Mouse (Mus musculus) cerebellum, adult 9-10 months (tissue): Measurements from ENCODE around the gene Etl4.
"Not testable (repeated sequence)": the region's sequence is repeated elsewhere in the genome, so short reads cannot be mapped to it uniquely, and the experiment has no call there.

ENCODE experiments used
- DNase-seq: peaks from one replicate; pipeline ENCODE4 v3.0.0; 2022

Etl4 gene

DNA sequence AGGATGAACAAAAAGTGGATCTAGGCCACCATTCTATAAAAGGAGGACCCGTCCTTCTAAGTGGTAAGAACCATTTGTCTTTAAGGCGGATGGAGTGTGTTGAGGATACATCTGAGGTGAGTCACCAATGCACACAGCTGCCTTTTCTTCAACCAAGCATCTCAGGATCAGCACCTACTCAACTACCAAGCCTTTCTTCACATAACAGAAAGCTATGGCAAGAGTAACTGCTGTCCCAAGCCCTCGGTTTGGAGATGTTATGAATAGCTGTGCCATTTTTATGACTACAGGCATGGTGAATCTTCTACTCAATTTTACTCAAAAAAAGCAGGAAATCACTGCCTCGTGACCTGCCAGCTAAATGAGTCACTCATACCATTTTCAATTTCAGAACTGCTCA, 258.6 kb downstream of the Etl4 start:
- DNase-seq: no peak

DNA sequence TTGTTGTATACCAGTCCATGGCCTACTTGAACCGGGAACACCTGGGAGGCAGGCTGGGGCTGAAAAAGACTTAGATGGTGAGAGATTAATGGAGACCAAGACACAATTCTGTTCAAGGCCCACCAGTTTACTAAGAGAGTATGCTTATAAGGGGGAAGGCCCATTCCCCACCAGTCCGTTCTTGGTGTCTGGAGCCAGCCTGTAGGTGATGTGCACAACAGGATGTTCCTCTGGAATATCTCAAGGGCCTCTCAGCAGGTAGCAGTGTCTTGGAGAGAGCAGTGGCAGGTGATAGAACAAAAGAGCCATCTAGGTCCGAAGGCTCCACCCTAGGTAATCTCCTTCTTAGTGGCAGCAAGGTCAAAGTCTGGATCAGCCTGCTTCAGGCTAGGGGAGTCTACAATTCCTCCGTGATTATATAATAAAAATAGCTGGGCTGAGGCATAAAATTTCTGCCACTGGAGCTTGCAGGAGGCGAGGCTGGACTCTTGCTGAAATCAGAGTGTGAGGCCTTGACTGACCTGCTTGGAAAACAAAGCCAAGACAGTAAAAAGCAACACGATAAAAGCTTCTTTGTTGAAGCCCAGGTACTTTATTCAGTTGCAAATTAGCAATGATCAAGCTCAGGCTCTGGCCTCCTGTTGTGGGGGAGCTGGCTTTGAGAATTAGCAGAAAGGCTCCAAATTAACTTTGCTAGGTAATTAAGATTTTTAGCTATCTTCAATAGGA, 267.0 kb downstream of the Etl4 start:
- not testable (repeated sequence) for DNase-seq

GRCm38 (mm10) chr2:20177236-20177635, 267.7 kb downstream of the Etl4 start:
- not testable (repeated sequence) for DNase-seq

GRCm38 (mm10) chr2:20180561-20180960, 271.0 kb downstream of the Etl4 start:
- DNase-seq: not testable (repeated sequence)

- not testable (repeated sequence) for DNase-seq
These were observed 277.6 kb downstream of the Etl4 start for GRCm38 (mm10) chr2:20187223-20187622.

DNA sequence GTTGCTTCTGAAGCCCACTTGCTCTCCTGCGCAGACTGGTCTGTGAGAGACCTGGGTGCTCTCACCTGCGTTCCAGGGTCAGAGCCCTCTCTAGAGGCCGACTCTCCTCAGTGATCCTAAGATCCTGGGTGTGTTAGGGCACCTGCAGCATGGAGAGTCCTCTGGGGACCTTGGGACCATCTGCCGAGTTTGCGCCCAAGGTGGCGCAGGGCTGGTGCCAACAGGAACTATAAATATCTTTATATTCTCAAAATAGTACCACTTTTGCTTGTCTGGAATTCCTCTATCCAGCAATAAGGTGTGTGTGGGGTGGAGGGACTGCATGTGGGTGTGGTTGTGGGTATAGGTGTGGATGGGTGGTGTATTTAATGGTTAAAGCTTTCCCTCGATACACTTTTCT, 293.4 kb downstream of the Etl4 start:
- DNase-seq: no peak

- DNase-seq: no peak
These were observed 297.1 kb downstream of the Etl4 start for GRCm38 (mm10) chr2:20206647-20207046.

GRCm38 (mm10) chr2:20208683-20209194, 299.2 kb downstream of the Etl4 start:
- no peak for DNase-seq

GRCm38 (mm10) chr2:20209359-20209758, 299.8 kb downstream of the Etl4 start:
- no peak for DNase-seq

GRCm38 (mm10) chr2:20216275-20216674, 306.7 kb downstream of the Etl4 start:
- no peak for DNase-seq

DNA sequence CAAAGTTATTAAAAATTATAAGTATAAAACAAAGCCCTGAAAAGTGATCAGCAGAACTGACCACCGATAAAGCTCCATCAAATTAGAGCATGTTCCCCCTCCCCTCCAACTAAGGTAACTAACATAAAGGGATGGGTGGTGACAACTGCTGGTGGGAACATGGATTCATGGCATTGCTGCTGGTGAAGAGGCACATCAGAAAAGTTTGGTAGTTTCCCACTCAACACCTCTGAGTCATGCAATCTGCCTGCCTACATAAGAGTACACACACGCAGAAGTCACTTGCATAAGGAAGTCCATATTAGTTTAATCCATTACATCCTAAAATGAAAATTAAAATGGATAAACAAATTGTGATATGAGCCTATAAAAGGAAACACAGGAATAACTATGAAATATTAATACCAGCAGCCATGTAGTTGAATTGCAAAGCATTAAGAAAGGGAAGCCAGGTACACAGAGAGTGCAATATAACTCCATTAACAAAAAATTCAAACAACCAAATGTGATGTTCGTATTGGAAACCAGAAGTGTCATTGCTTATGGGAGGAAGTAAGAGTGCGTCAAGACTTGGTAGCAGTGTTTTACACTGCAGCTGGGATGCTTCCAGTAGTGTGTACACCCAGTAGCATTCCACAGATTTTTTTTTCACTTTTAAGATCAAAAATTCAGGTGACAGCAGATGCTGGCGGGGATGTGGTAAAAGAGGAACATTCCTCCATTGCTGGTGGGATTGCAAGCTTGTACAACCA, 307.3 kb downstream of the Etl4 start:
- DNase-seq: no peak

DNA sequence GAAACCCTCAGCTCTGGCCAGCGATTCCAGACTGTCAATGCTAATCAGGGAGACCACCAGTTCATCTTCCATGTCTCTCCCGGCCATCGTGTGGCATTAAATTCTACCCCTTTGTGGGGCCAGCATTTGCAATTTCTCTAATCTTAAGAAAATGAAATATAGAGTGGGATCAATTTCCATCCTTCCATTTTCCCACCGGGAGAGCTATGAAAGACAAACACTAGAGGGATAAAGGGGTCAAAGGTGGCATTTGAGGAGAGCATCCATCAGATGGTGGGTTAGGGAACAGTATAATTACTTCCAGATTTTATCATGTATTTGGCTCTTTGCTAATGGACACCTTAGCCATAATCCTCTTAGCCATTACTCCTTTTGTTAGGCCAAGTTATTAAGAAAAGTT, 321.8 kb downstream of the Etl4 start:
- no peak for DNase-seq

GRCm38 (mm10) chr2:20248043-20248664, 338.6 kb downstream of the Etl4 start:
- peak; percentile 16 for DNase-seq

GRCm38 (mm10) chr2:20249403-20249802, 339.8 kb downstream of the Etl4 start:
- DNase-seq: no peak

GRCm38 (mm10) chr2:20276124-20276523, 366.5 kb downstream of the Etl4 start:
- DNase-seq: peak; percentile 21

DNA sequence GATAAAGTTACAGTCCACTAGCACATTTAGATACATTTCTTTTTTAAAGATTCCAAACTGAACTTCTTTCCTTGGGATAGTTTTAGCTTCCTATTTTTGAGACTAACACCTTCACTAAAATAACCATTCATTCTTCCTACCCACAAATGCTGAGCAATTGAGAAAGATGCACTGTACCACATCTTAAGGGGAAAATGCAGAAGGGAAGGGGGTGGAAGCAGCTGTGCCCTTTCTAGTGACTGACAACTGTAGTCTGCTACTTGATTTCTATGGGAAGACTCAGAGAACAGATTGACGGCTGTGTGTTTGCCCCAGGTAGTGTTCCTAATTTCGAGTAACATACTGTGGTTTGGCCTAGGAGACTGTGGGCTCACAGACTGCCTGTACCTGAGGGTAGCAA, 372.3 kb downstream of the Etl4 start:
- DNase-seq: no peak

DNA sequence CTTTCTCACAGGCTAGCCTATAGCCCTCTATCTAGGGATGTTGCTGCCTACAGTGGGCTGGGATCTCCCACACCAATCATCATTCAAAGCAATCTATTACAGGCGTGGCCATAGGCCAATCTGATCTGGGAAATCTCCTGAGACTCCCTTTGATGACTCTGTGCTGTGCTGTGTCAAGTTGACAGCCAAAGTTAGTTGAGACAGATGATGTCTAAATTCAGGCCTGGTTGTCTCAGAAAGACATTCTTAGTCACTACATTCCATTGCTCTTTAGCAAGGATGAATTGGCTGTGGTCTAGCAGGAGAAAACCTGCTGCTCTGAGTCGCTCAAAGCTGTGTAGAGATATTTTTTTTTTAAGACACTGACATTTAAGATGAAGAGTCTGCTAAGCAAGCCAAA, 374.8 kb downstream of the Etl4 start:
- no peak for DNase-seq

- DNase-seq: no peak
These were observed 381.6 kb downstream of the Etl4 start for GRCm38 (mm10) chr2:20290982-20291740.

DNA sequence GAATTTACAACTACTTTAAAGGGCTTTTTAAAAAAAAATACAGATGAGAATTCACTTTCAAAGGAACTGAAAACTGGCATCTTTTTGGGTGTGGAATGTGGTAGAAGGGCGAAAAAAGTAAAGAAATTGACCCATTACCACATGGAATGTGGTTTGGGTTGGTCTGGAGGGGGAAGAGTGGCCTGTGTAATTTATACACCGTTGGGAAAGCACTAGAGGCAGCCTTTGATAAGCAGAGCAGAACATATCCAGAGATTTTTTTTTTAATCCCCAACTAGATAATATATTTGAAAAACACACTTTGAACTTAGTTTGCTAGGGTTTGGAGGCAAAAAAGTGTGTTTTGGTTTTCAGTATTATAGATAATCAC, 382.1 kb downstream of the Etl4 start:
- no peak for DNase-seq

DNA sequence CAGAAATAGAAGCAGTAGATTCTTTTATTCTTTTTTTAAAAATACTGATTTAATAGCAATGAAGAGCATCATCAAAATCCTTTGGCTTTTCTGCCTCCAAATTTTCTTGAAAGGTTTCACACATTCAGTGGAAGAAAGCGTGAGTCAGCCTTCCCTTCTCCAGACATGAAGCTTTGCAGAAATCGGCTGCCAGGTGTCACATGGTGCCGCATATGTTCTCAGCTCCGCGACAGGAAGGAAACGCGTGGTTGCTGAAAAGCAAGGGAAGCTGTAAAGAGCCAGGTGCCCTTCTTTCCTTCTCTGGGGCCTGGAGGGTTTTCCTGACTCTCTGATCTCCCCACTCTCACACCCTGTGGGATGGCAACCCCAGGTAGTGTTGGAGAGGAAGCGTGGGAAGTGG, 383.8 kb downstream of the Etl4 start:
- DNase-seq: no peak

DNA sequence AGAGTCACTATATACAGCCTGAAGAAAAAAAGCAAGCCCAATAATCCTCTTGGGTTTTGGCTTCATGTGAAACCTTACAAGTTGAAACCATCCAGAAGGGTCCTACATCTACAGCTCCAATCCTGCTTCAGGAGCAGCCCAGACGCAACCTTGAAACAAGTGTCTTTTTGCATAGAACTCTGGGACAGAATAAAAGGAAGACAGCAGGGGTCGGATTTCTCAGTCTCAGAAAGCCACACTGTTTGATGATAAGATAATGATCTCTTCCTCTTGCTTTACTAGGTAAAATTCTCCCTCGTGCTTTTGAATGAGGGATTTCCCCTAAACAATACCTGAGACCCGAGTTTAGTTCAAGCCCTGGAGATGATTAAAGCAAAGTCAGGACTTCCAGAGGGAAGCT, 385.0 kb downstream of the Etl4 start:
- DNase-seq: no peak

- no peak for DNase-seq
These were observed 392.9 kb downstream of the Etl4 start for GRCm38 (mm10) chr2:20302517-20302916.

DNA sequence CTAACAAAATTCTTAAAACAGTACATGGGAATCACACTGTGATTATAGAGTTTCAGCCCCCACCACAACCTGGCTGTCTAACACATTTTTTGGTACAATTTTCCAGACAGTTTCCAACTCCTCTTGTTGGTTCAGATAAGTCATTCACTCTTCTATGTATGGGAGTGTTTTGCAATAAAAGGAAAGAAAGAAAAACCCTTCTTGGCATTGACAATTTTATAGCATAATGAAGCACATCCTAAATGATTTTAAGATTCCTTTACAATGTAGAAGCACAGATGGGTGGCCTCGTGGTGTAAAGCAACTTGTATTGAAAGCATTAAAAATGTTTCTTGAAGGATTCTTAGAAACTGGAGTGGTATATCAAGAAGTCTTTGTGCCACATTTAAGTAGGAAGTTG, 415.4 kb downstream of the Etl4 start:
- no peak for DNase-seq
